8 mouse cellular contexts compared by ENCODE assay signal in the genomic region with DNA sequence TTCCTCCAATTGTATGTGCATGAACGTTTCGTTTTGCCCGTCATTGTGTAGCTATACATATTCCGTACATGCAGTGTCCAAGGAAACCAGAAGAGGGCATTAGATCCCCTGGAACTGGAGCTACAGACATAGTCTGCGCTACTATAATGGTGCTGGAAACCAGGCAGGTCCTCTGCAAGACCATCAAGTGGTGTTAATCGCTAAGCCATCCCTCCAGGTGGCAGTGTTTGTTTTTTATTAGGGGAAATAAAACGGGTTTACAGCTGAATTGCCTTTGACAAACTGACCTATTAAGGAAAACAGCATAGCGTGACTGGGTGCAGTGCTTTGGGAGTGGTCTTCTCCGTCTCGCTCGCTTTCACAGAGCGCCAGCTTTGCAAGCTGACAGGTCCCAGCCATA. TPM values are rescaled to one million over a fixed set of nuclear protein-coding genes. Genes with fewer than 3 reads are reported as not detected.
DNase-seq lines count a peak whose midpoint lies in the region; ATAC-seq and TF ChIP-seq lines count a peak whose summit lies in the region.

No protein-coding gene starts in this region.

- no peak overlapping the region for H3K9ac ChIP-seq in neural tube, embryonic 13.5 days

- H3K27ac ChIP-seq in neural tube, embryonic 13.5 days (replicated peaks) = no peak overlapping the region

- WGBS in neural tube, embryonic 13.5 days = 10% methylated on average over 12 of the region's 12 CpGs

- TF ChIP-seq CTCF in E14TG2a.4 (conservative IDR thresholded peaks at IDR 0.05; ENCODE audit: low read length) = peak; percentile 82
- TF ChIP-seq CTCF in brain, embryonic 14.5 days (IDR thresholded peaks at IDR 0.05; ENCODE audit: borderline replicate concordance, extremely low read depth, insufficient read depth, insufficient read length) = peak; percentile 56; the same call in 1 of the 2 replicates

- peak; percentile 52; the same call in 1 of the 2 replicates for ATAC-seq in neural tube, embryonic 13.5 days (ENCODE audit: low read depth)

- no peaks in the 10 kb centered on the region for H3K36me3 ChIP-seq in E14TG2a.4 (ENCODE audit: insufficient read depth, low read length)
- H3K36me3 ChIP-seq in neural tube, embryonic 13.5 days = no peaks in the 10 kb centered on the region

- DNase-seq in gastrocnemius, postnatal 10 days = peak; percentile 20
- no peak for DNase-seq in gastrocnemius, postnatal 4 days (ENCODE audit: low spot score in 2 of 2)
- peak; percentile 73 for DNase-seq in brain, embryonic 14.5 days (ENCODE audit: low read depth)
- DNase-seq in heart, postnatal 4 days = peak; percentile 57
- DNase-seq in liver = peak; percentile 29
- no peak for DNase-seq in gastrocnemius, postnatal 25 days

- H3K4me1 ChIP-seq in E14TG2a.4 (replicated peaks; ENCODE audit: low read depth, low read length) = peaks cover 61% of the 10 kb centered on the region
- H3K4me1 ChIP-seq in neural tube, embryonic 13.5 days (replicated peaks) = peaks cover 21% of the 10 kb centered on the region

- H3K4me2 ChIP-seq in neural tube, embryonic 13.5 days = no peak overlapping the region

- no peaks in the 10 kb centered on the region for H3K27me3 ChIP-seq in E14TG2a.4 (ENCODE audit: insufficient read depth, low read length)
- no peaks in the 10 kb centered on the region for H3K27me3 ChIP-seq in neural tube, embryonic 13.5 days

- TF ChIP-seq POLR2A in brain, embryonic 14.5 days (IDR thresholded peaks at IDR 0.05; ENCODE audit: borderline replicate concordance, extremely low read depth, insufficient read depth, insufficient read length, poor library complexity, severe bottlenecking) = no peak

- H3K9me3 ChIP-seq in E14TG2a.4 (ENCODE audit: low read length) = no peaks in the 10 kb centered on the region
- no peaks in the 10 kb centered on the region for H3K9me3 ChIP-seq in neural tube, embryonic 13.5 days

- H3K4me3 ChIP-seq in E14TG2a.4 (replicated peaks; ENCODE audit: low read length) = peak overlapping the region; percentile 11
- H3K4me3 ChIP-seq in neural tube, embryonic 13.5 days = no peak overlapping the region

RNA-seq across cellular contexts. Expression of a gene that starts 9.7 kb away (rescaled TPM):
- 1 to 10 TPM; 2.5 to 2.8 TPM for total RNA-seq in gastrocnemius, postnatal 10 days (2021)
- total RNA-seq in gastrocnemius, postnatal 4 days (2021) = 1 to 10 TPM; 4.5 to 5.6 TPM
- 2.3 and 2.6 TPM in 2 replicates for polyA plus RNA-seq in brain, embryonic 14.5 days (2012; rRNA removed)
- 1 to 10 TPM; 2.1 to 3.0 TPM for total RNA-seq in heart, postnatal 4 days (2021)
- polyA plus RNA-seq in neural tube, embryonic 13.5 days (2015; fragmentation: Nextera tagmentation; extraction: Ambion mirVana) = 3.8 and 4.5 TPM in 2 replicates
- 1 to 10 TPM; 1.2 TPM for total RNA-seq in gastrocnemius, postnatal 25 days (2021)

RNA-seq across cellular contexts. Expression of a gene that starts 23.9 kb away (rescaled TPM):
- 10 to 100 TPM; 38.2 to 49.0 TPM for total RNA-seq in gastrocnemius, postnatal 10 days (2021)
- total RNA-seq in gastrocnemius, postnatal 4 days (2021) = 10 to 100 TPM; 66.2 to 71.4 TPM
- polyA plus RNA-seq in brain, embryonic 14.5 days (2012; rRNA removed) = 166 and 187 TPM in 2 replicates
- 100 to 1,000 TPM in 1 of 2 experiments, 10 to 100 TPM in 1; 98.7 to 103 TPM for total RNA-seq in heart, postnatal 4 days (2021)
- 321 and 348 TPM in 2 replicates for polyA plus RNA-seq in neural tube, embryonic 13.5 days (2015; fragmentation: Nextera tagmentation; extraction: Ambion mirVana)
- 10 to 100 TPM; 13.6 to 18.5 TPM for total RNA-seq in gastrocnemius, postnatal 25 days (2021)

RNA-seq across cellular contexts. Expression of a gene that starts 24.1 kb away (rescaled TPM):
- total RNA-seq in gastrocnemius, postnatal 10 days (2021) = 10 to 100 TPM; 29.3 to 37.1 TPM
- total RNA-seq in gastrocnemius, postnatal 4 days (2021) = 10 to 100 TPM; 54.9 to 59.1 TPM
- polyA plus RNA-seq in brain, embryonic 14.5 days (2012; rRNA removed) = 11.5 and 14.1 TPM in 2 replicates
- 10 to 100 TPM; 70.8 to 73.7 TPM for total RNA-seq in heart, postnatal 4 days (2021)
- polyA plus RNA-seq in neural tube, embryonic 13.5 days (2015; fragmentation: Nextera tagmentation; extraction: Ambion mirVana) = 24.8 and 25.4 TPM in 2 replicates
- total RNA-seq in gastrocnemius, postnatal 25 days (2021) = 10 to 100 TPM; 12.1 TPM

RNA-seq across cellular contexts. Expression of a gene that starts 39.9 kb away (rescaled TPM):
- not detected for total RNA-seq in gastrocnemius, postnatal 10 days (2021)
- not detected for total RNA-seq in gastrocnemius, postnatal 4 days (2021)
- polyA plus RNA-seq in brain, embryonic 14.5 days (2012; rRNA removed) = not detected in 2 replicates
- not detected for total RNA-seq in heart, postnatal 4 days (2021)
- not detected in 2 replicates for polyA plus RNA-seq in neural tube, embryonic 13.5 days (2015; fragmentation: Nextera tagmentation; extraction: Ambion mirVana)
- total RNA-seq in gastrocnemius, postnatal 25 days (2021) = not detected

Comparison
In these comparisons a context has a peak if more than half of its experiments do, and no peak if none do; other contexts are left out.
1. DNase-seq: peak in gastrocnemius, postnatal 10 days (single experiment), brain, embryonic 14.5 days (single experiment), heart, postnatal 4 days (single experiment) and liver (single experiment); none in gastrocnemius, postnatal 4 days (0 of 2) and gastrocnemius, postnatal 25 days (single experiment).